Mouse (Mus musculus) midbrain, embryonic 16.5 days (tissue): Measurements from ENCODE around the gene Riok1. TPM values are rescaled to one million over a fixed set of nuclear protein-coding genes. Genes with fewer than 3 reads are reported as not detected.
A peak's percentile ranks its signal among the peaks of the same experiment; 100 is the strongest.

Source experiments
- ATAC-seq: fragments of 200-750 bp; cut with Nextera tagmentation; 2 replicates; pipeline ENCODE4 v1.8.0; 2017; ENCODE audit warnings: moderate TSS enrichment
- H3K27ac ChIP-seq: fragments of 300-500 bp; sonication (generic); 2 replicates; pipeline ENCODE4 v1.5.1; 2014; ENCODE audit warnings: mild to moderate bottlenecking, low read length, mixed read lengths
- H3K27me3 ChIP-seq: fragments of 300-500 bp; sonication (generic); 2 replicates; pipeline ENCODE4 v1.6.1; 2014; ENCODE audit warnings: low read depth, low read length, mixed read lengths; ENCODE audit not compliant: control insufficient read depth, insufficient read depth
- H3K36me3 ChIP-seq: fragments of 300-500 bp; sonication (generic); 2 replicates; pipeline ENCODE4 v1.6.1; 2014; ENCODE audit warnings: mild to moderate bottlenecking, low read length, moderate library complexity, mixed read lengths; ENCODE audit not compliant: control insufficient read depth, insufficient read depth
- H3K4me1 ChIP-seq: fragments of 300-500 bp; sonication (generic); 2 replicates; pipeline ENCODE4 v1.6.1; 2014; ENCODE audit warnings: mild to moderate bottlenecking, low read length, mixed read lengths; ENCODE audit not compliant: control insufficient read depth, insufficient read depth
- H3K4me2 ChIP-seq: fragments of 300-500 bp; sonication (generic); 2 replicates; pipeline ENCODE4 v1.6.1; 2014; ENCODE audit warnings: mild to moderate bottlenecking, low read length, mixed read lengths
- H3K4me3 ChIP-seq: fragments of 300-500 bp; sonication (generic); 2 replicates; pipeline ENCODE4 v1.5.1; 2014; ENCODE audit warnings: low read depth, mild to moderate bottlenecking, low read length, moderate library complexity, mixed read lengths
- H3K9ac ChIP-seq: fragments of 300-500 bp; sonication (generic); 2 replicates; pipeline ENCODE4 v1.6.1; 2014; ENCODE audit warnings: low read depth, low read length, mixed read lengths
- H3K9me3 ChIP-seq: fragments of 300-500 bp; sonication (generic); replicated peaks from 2 replicates; pipeline ENCODE4 v1.6.1; 2014; ENCODE audit warnings: mild to moderate bottlenecking, low read length, mixed read lengths; ENCODE audit not compliant: control insufficient read depth, poor library complexity, severe bottlenecking
- WGBS: fragments of 180-500 bp; shearing (Covaris S2); extraction: QIAGEN DNeasy Blood & Tissue Kit; methylation state at CpG from one replicate; pipeline ENCODE4 v1.1.7; 2014; 5-methylcytosine and 5-hydroxymethylcytosine counted together
- polyA plus RNA-seq: library from polyadenylated mRNA; unstranded; fragments of >200 nt; fragmentation: Nextera tagmentation; extraction: Ambion mirVana; gene quantifications from 2 replicates; pipeline ENCODE4 v1.2.1, GENCODE M21; 2015

Riok1 gene
- polyA plus RNA-seq: 53.4 and 62.7 TPM in 2 replicates

DNA sequence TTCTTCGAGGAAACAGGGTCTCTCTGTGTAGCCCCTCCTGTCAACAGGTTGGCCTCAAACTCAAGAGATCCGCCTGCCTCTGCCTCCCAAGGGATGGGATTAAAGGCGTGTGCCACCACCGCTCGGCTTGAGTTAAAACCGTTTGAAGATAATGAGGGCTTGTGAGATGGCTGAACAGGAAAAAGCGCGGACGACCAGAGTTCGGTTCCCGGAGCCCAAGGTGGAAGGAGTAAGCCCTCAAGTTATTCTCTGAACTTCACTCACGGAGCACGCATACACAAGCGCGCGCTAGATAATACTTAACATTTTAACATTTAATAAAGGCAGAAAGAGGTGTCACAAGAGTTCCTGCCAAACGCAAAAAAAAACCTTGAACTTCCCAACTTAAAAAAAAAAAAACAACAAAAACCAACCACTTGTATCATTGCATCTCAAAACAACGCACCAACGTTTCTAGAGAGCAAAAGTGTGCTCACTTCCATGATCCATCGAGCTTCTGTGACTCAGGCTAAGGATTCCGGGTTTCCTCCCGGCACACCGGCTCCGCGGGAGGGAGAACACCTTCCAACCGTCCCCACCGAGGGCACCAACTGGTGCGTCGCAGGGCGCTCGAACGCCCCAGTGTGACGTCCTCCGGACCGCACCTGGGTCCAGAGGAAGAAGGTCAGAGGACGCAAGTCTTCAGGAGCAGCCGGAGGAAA is at the start of gene Riok1:
Riok1 (plus strand) TSS at position 653 of the 701 bp plus-strand sequence.
- Histone ChIP-seq H3K9me3 (no peaks in the 10 kb centered on the region), H3K27ac (peak within 1 kb of the TSS; percentile 87), H3K4me1 (peaks cover 23% of the 10 kb centered on the region), H3K27me3 (no peaks in the 10 kb centered on the region), H3K9ac (peak within 1 kb of the TSS; percentile 91), H3K4me3 (peak within 1 kb of the TSS; percentile 86), H3K4me2 (peak within 1 kb of the TSS; percentile 98), H3K36me3 (peaks cover 6% of the 10 kb centered on the region; the same call in 1 of the 2 replicates)
- no peak for ATAC-seq
- 11% methylated on average over 37 of the region's 37 CpGs for WGBS

DNA sequence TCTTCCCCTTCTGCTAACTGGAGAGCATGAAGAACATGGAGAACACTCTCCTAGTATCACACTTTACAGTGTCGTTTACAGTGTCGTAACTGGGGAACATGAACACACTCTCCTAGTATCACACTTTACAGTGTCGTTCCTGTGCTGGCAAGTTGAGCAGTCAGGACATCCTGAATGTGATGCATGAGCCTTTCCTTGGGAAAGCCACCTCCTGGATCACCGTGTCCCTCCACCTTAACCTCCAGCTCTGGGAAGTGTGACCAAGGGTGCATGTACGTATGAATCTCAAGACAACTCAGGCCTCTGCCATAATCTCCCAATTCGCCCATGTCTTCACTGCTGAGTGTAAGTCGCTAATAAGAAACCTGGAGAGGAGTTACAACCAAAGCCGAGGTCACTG is 47.1 kb upstream of the Riok1 start:
- H3K36me3 ChIP-seq: peaks cover 34% of the 10 kb centered on the region
- peaks cover 13% of the 10 kb centered on the region for H3K4me1 ChIP-seq
- H3K27me3 ChIP-seq: no peaks in the 10 kb centered on the region
- H3K9ac ChIP-seq: no peak overlapping the region
- H3K27ac ChIP-seq: no peak overlapping the region
- no peaks in the 10 kb centered on the region for H3K9me3 ChIP-seq
- no peak overlapping the region for H3K4me3 ChIP-seq
- H3K4me2 ChIP-seq: no peak overlapping the region
- WGBS: 93% methylated on average over 8 of the region's 8 CpGs
- ATAC-seq: no peak

DNA sequence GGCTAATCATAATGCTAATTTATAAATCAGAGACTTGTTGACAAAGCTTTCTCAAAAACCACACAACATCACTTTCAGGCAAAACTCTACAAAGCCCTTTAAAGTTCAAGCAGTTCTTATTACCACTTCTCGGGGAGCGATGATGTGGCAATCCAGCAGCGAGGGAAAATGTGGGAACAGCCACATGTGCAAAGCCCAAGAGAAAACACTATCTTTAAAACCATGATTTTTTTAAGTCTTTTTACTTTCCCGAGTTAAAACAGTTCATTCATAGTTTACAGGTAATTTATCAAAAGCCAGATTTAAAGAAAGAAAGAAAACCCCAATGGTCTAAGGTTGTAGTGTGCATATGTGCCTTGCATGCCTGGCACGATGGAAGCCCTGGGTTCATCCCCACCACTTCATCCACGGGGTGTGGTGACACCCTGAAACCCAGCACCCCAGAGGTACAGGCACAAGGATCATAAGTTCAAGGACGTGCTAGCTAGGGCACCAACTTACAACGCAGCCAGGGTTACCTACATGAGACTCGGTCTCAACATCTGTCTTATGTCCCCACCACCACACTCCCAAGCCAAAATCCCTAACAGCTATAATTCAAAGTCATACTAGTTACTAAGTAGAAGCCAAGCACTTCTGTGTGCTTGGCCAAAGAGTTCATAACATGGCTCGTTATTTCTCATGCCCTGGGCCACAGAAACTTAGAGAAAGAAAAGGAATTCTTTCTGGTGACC is 44.0 kb upstream of the Riok1 start:
- Histone ChIP-seq H3K9ac (peak overlapping the region; percentile 89), H3K9me3 (no peaks in the 10 kb centered on the region), H3K36me3 (peaks cover 10% of the 10 kb centered on the region), H3K4me3 (peak overlapping the region; percentile 72), H3K4me1 (peaks cover 13% of the 10 kb centered on the region), H3K4me2 (peak overlapping the region; percentile 78), H3K27me3 (no peaks in the 10 kb centered on the region), H3K27ac (no peak overlapping the region)
- no peak for ATAC-seq
- 13% methylated on average over 10 of the region's 10 CpGs for WGBS

DNA sequence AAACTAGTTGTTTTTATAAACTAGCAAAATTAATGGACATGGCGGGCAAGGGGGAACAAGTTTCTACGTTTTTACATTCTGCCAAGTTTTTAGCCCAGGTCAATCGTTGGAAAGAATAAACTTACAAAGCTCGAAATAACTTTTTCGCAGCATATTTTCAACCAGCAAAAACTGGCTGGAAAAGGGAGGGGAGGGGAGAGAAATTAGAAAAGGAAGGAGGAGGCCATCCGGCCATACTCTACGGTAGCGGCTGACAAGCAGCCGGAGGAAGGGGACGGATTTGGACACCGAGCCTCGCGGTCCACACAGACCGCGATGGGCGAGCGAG is 43.5 kb upstream of the Riok1 start:
- Histone ChIP-seq H3K27me3 (no peaks in the 10 kb centered on the region), H3K27ac (peak overlapping the region; percentile 91), H3K4me3 (peak overlapping the region; percentile 72), H3K4me1 (peaks cover 13% of the 10 kb centered on the region), H3K36me3 (peaks cover 8% of the 10 kb centered on the region), H3K9ac (peak overlapping the region; percentile 89), H3K4me2 (peak overlapping the region; percentile 78), H3K9me3 (no peaks in the 10 kb centered on the region)
- peak; percentile 71; the same call in 1 of the 2 replicates for ATAC-seq
- under 1% methylated on average over 17 of the region's 17 CpGs for WGBS

DNA sequence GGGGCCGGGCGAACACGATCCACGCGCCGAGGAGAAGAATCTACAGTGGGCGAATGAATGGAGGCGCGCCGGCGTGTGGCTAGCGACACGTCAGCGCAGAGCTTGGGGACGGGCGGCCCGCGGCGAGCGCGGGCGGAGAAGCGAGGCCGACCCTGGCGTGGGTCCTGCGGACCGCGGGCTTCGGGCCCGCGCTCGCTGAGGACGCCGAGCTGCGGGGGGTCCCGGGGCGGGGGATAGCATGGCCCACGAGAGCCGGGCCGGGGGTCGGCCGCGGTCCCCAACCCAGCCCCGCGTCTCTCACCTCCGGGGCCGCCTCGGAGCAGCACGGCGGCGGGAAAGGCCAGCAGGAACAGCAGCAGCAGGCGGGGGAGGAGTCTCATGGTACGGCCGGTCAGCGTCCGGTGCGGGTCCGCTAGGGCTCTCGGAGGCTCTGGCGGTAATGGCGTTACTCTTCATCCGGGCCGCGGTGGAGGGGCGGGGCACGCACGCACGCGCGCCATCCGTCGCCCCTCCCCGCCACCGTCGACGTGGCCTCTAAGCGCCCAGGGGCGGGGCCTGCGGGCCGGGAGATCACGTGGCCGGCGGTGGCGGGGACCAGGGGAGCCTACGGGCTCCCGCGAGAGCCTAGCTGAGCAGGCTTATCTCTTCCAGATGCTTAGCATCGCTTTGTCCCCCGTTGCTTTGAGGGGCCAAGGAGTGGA is 42.9 kb upstream of the Riok1 start, which contains the start of gene Ssr1:
Ssr1 (minus strand) TSS at position 514 of the 701 bp plus-strand sequence.
- H3K9ac ChIP-seq: peak within 1 kb of the TSS; percentile 89
- 0% methylated on average over 64 of the region's 89 CpGs for WGBS
- H3K27me3 ChIP-seq: no peaks in the 10 kb centered on the region
- H3K9me3 ChIP-seq: no peaks in the 10 kb centered on the region
- peak; percentile 98 for ATAC-seq
- peaks cover 13% of the 10 kb centered on the region for H3K4me1 ChIP-seq
- peak within 1 kb of the TSS; percentile 78 for H3K4me2 ChIP-seq
- peaks cover 7% of the 10 kb centered on the region for H3K36me3 ChIP-seq
- H3K27ac ChIP-seq: peak within 1 kb of the TSS; percentile 91
- peak within 1 kb of the TSS; percentile 72 for H3K4me3 ChIP-seq

DNA sequence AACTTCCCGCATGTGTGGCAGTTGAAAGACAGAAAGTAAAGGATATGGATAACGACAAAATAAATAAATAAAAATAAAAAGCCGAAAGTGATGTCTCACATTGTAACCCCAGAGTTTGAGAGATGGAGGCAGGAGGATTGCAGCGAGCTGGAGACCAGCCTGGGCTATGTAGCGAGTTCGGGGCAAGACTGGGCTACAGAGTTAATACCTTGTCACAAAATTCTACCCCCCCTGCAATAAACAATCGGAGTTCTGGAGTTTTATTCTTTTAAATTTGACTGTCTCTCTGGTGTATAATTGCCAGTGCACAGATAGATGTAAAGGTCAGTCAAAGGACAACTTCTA is 42.4 kb upstream of the Riok1 start:
- ATAC-seq: peak; percentile 77
- Histone ChIP-seq H3K4me1 (peaks cover 13% of the 10 kb centered on the region), H3K4me3 (peak overlapping the region; percentile 72), H3K4me2 (peak overlapping the region; percentile 57), H3K9me3 (no peaks in the 10 kb centered on the region), H3K27ac (no peak overlapping the region; the same call in 1 of the 2 replicates), H3K27me3 (no peaks in the 10 kb centered on the region), H3K9ac (peak overlapping the region; percentile 48), H3K36me3 (0 out of 2 replicates have a peak, but pooled peaks cover 2% of the 10 kb centered on the region)
- WGBS: 15% methylated on average over 7 of the region's 7 CpGs

DNA sequence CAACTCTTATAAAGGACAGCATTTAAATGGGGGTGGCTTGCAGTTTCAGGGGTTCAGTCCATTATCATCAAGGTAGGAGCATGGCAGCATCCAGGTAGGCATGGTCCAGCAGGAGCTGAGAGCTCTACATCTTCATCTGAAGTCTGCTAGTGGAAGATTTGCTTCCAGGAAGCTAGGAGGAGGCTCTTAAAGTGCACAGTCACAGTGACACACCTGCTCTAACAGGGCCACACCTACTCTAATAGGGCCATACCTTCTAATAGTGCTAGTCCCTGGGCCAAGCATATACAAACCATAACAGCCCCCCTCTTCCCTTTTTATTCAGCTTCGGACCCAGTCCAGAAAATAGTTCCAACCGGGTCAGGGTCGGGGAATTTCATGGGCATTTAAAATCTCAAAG is 37.1 kb upstream of the Riok1 start:
- WGBS: 66% methylated on average over 3 of the region's 3 CpGs
- Histone ChIP-seq H3K9ac (no peak overlapping the region), H3K36me3 (no peaks in the 10 kb centered on the region)

DNA sequence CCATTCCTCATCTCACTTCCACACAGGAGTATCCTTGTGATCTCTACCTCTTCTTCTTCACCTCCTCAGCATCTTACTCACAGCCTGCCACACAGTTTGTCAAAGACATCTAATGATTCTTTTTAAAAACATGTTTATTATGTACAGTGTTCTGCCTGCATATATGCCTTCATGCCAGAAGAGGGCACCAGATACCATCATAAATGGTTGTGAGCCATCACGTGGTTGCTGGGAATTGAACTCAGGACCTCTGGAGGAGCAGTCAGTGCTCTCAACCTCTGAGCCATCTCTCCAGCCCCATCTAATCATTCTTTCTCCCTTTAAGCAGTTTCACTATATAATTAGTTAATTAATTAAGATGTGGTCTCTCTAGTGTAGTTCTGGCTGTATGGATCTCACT is 34.3 kb upstream of the Riok1 start:
- Histone ChIP-seq H3K27ac (no peak overlapping the region), H3K4me3 (no peak overlapping the region), H3K4me2 (no peak overlapping the region), H3K36me3 (no peaks in the 10 kb centered on the region), H3K27me3 (no peaks in the 10 kb centered on the region), H3K9ac (no peak overlapping the region), H3K9me3 (no peaks in the 10 kb centered on the region), H3K4me1 (no peaks in the 10 kb centered on the region)
- WGBS: 44% methylated on average over 1 of the region's 1 CpGs
- ATAC-seq: no peak

More for the DNA sequence above, 37.1 kb upstream of the Riok1 start:
- H3K27ac ChIP-seq: no peak overlapping the region
- no peak overlapping the region for H3K4me3 ChIP-seq
- H3K27me3 ChIP-seq: no peaks in the 10 kb centered on the region
- no peaks in the 10 kb centered on the region for H3K4me1 ChIP-seq
- ATAC-seq: no peak
- no peaks in the 10 kb centered on the region for H3K9me3 ChIP-seq
- H3K4me2 ChIP-seq: no peak overlapping the region
